Mouse (Mus musculus) lung, postnatal 0 days (tissue): Measurements from ENCODE around the gene Oas1h. TPM values are rescaled to one million over a fixed set of nuclear protein-coding genes. Genes with fewer than 3 reads are reported as not detected.
A peak's percentile ranks its signal among the peaks of the same experiment; 100 is the strongest.
"Not testable (repeated sequence)": the region's sequence is repeated elsewhere in the genome, so short reads cannot be mapped to it uniquely, and the experiment has no call there.

Experiments
- ATAC-seq: fragments of 200-750 bp; cut with Nextera tagmentation; 2 replicates; pipeline ENCODE4 v1.8.0; 2017; ENCODE audit warnings: moderate library complexity
- DNase-seq: peaks from one replicate; pipeline ENCODE4 v3.0.0-alpha.2; 2016; ENCODE audit warnings: low spot score
- H3K27ac ChIP-seq: fragments of 300-500 bp; sonication (generic); 2 replicates; pipeline ENCODE4 v1.5.1; 2014; ENCODE audit warnings: antibody characterized with exemption, mild to moderate bottlenecking, low read length, mixed read lengths
- H3K27me3 ChIP-seq: fragments of 300-500 bp; sonication (generic); replicated peaks from 2 replicates; pipeline ENCODE4 v1.6.1; 2014; ENCODE audit warnings: low read length, mixed read lengths; ENCODE audit not compliant: insufficient read depth
- H3K36me3 ChIP-seq: fragments of 300-500 bp; sonication (generic); 2 replicates; pipeline ENCODE4 v1.6.1; 2014; ENCODE audit warnings: low read length, mixed read lengths; ENCODE audit not compliant: insufficient read depth
- H3K4me1 ChIP-seq: fragments of 300-500 bp; sonication (generic); 2 replicates; pipeline ENCODE4 v1.6.1; 2014; ENCODE audit warnings: antibody characterized with exemption, low read depth, low read length, mixed read lengths; ENCODE audit not compliant: insufficient read depth
- H3K4me2 ChIP-seq: fragments of 300-500 bp; sonication (generic); replicated peaks from 2 replicates; pipeline ENCODE4 v1.6.1; 2014; ENCODE audit warnings: low read depth, mild to moderate bottlenecking, low read length, moderate library complexity, mixed read lengths
- H3K4me3 ChIP-seq: fragments of 300-500 bp; sonication (generic); 2 replicates; pipeline ENCODE4 v1.5.1; 2014; ENCODE audit warnings: low read depth, low read length
- H3K9ac ChIP-seq: fragments of 300-500 bp; sonication (generic); replicated peaks from 2 replicates; pipeline ENCODE4 v1.6.1; 2014; ENCODE audit warnings: low read depth, mild to moderate bottlenecking
- H3K9me3 ChIP-seq: fragments of 300-500 bp; sonication (generic); 2 replicates; pipeline ENCODE4 v1.6.1; 2016; ENCODE audit warnings: low read length, mixed read lengths
- CTCF ChIP-seq: IDR thresholded peaks from 2 replicates; pipeline ENCODE4 v1.5.1; 2016; ENCODE audit warnings: antibody characterized with exemption, mild to moderate bottlenecking
- EP300 ChIP-seq: IDR thresholded peaks from 2 replicates; pipeline ENCODE4 v1.6.1; 2016; ENCODE audit warnings: antibody characterized with exemption, mild to moderate bottlenecking, control low read depth
- WGBS: fragments of 180-500 bp; shearing (Covaris S2); extraction: QIAGEN DNeasy Blood & Tissue Kit; methylation state at CpG from one replicate; pipeline ENCODE4 v1.1.7; 2014; 5-methylcytosine and 5-hydroxymethylcytosine counted together
- polyA plus RNA-seq: library from polyadenylated mRNA; unstranded; fragments of >200 nt; fragmentation: Nextera tagmentation; extraction: Ambion mirVana; gene quantifications from 2 replicates; pipeline ENCODE4 v1.2.1, GENCODE M21; 2015

Gene Oas1h
- polyA plus RNA-seq, 1 experiment from 2014 or later = not detected

DNA sequence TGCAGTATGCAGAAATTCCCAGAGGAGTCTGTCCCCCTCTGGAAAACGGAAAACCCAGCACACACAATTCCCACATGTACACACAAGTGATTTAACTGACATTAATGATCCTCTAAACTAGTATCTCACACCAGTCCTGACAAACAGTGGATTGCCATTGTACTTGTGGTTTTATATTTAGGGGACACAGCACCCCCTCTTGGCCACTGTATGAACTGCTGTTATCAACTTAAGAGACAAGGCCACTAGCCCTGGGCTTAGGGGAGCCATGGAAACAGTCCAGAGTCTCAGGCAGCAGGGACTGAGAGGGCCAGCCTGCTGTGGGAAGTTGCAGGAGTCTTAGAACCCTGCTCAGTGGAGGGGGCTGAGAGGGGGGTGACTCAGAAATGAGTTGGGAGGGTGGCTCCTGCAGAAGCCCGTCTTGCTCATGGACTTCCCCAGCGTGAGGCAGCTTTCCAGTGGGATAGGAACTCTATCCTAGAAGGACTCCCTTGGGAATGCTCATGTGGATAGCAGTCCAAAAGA lies 4.2 kb downstream of the Oas1h start:
- H3K27ac ChIP-seq = no peak overlapping the region
- no peak overlapping the region for H3K4me2 ChIP-seq
- no peaks in the 10 kb centered on the region for H3K27me3 ChIP-seq
- no peak overlapping the region for H3K4me3 ChIP-seq
- no peaks in the 10 kb centered on the region for H3K4me1 ChIP-seq
- H3K9me3 ChIP-seq = no peaks in the 10 kb centered on the region
- no peak overlapping the region for H3K9ac ChIP-seq
- DNase-seq (peak; percentile 8), ATAC-seq (no peak)
- H3K36me3 ChIP-seq = no peaks in the 10 kb centered on the region
- 68% methylated on average over 3 of the region's 3 CpGs for WGBS
- peak; percentile 48 for TF ChIP-seq CTCF
- no peak for TF ChIP-seq EP300

DNA sequence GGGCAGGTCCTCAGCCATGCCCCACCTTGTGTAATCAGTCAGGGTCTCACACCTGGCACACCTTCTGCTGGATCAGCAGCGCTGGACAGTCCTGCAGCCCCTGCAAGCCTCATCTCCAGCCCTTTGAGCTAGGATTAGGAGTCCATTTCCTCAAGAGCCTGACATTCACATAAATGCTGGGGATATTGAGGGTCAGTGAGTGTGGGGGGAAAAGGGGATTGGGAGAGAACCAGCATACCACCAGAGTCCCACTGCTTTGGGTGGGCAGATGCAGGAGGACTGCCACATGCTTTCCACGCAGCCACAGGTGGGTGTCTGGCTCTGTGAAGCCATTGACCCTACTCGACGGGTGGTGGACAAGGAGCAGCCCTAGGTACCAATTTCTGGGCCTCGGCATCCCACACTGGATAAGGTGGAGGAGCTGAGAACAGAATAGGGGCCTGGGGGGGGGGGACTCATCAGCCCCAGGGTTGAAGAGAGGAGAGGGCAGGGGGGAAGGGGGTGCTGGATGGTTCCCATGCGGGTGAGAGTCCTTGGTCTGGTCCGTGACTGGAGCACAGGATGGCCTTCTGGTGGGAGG lies 8.3 kb downstream of the Oas1h start:
- H3K4me2 ChIP-seq = no peak overlapping the region
- WGBS = 77% methylated on average over 7 of the region's 7 CpGs
- H3K4me1 ChIP-seq = no peaks in the 10 kb centered on the region
- H3K9ac ChIP-seq = no peak overlapping the region
- no peaks in the 10 kb centered on the region for H3K27me3 ChIP-seq
- H3K4me3 ChIP-seq = no peak overlapping the region
- ATAC-seq (no peak), DNase-seq (no peak)
- H3K9me3 ChIP-seq = no peaks in the 10 kb centered on the region
- H3K36me3 ChIP-seq = no peaks in the 10 kb centered on the region
- H3K27ac ChIP-seq = no peak overlapping the region
- TF ChIP-seq CTCF (no peak), EP300 (no peak)

DNA sequence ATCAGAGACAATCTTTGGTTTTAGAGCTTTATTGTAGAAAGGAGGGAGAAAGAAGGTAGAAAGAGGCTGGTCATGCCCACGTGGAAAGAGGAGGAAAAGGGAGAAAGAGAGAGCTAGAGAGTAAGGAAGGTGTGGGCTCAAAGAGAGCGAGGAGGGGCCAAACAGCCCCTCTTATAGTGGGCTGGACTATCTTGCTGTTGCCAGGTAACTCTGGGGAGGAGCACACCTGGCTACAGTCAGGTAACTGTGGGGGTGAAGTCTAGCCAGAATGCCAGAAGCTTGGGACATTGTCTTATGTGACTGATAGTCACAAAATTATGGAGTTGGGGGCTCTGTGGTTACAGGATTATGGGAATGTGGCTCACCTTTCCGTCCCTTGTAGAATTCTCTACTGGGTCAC lies 8.9 kb downstream of the Oas1h start:
- Histone ChIP-seq H3K9me3 (no peaks in the 10 kb centered on the region), H3K36me3 (no peaks in the 10 kb centered on the region), H3K9ac (no peak overlapping the region), H3K4me2 (no peak overlapping the region), H3K27me3 (no peaks in the 10 kb centered on the region), H3K4me3 (no peak overlapping the region), H3K4me1 (no peaks in the 10 kb centered on the region), H3K27ac (no peak overlapping the region)
- no peak for ATAC-seq
- no peak for DNase-seq
- TF ChIP-seq CTCF = no peak
- WGBS = 46% methylated on average over 3 of the region's 3 CpGs

DNA sequence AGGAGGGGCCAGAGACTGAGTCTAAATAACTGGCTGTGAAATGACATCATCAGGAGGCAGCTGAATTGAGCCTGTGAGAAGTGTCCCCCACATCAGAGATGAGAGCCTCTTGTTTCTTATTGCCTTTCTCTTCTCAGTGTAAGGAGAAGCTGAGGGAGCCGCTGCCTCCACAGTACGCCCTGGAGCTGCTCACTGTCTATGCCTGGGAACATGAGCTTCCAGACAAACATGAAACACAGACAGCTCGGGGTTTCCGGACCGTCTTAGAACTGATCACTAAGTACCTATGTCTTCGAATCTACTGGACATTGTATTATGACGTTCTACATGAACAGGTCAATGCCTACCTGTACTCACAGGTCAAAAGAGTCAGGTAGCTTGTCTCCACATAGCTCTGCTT lies 9.6 kb downstream of the Oas1h start:
- ATAC-seq (no peak), DNase-seq (no peak)
- 68% methylated on average over 7 of the region's 7 CpGs for WGBS

DNA sequence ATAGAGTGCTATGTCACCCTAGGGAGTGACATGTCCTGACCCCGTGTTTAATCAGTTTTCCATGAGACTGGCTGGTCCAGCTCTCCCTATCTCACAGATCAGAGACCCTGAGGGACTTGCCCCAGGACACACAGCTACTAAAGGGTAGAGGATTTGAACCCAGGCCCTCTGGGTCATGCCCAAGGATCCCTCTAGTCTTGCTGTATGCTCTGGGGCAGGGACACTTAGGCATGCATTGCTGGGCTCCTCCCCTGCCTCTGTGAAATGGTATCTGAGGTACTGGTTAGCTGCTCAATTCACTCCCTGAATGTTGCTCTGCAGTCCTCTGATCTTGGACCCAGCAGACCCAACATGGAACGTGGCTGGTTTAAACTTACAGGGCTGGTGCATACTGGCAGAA lies 10.2 kb downstream of the Oas1h start:
- no peak overlapping the region for H3K4me3 ChIP-seq
- ATAC-seq = no peak
- H3K9ac ChIP-seq = no peak overlapping the region
- WGBS = 48% methylated on average over 2 of the region's 2 CpGs
- DNase-seq = no peak
- H3K9me3 ChIP-seq = no peaks in the 10 kb centered on the region
- no peaks in the 10 kb centered on the region for H3K36me3 ChIP-seq
- no peak for TF ChIP-seq CTCF
- TF ChIP-seq EP300 = no peak
- H3K4me1 ChIP-seq = no peaks in the 10 kb centered on the region
- H3K4me2 ChIP-seq = no peak overlapping the region
- no peaks in the 10 kb centered on the region for H3K27me3 ChIP-seq
- H3K27ac ChIP-seq = no peak overlapping the region

More for the DNA sequence above, 9.6 kb downstream of the Oas1h start:
- H3K9me3 ChIP-seq = no peaks in the 10 kb centered on the region
- H3K36me3 ChIP-seq = no peaks in the 10 kb centered on the region
- H3K4me3 ChIP-seq = no peak overlapping the region
- H3K4me2 ChIP-seq = no peak overlapping the region
- no peaks in the 10 kb centered on the region for H3K27me3 ChIP-seq
- H3K9ac ChIP-seq = no peak overlapping the region
- H3K4me1 ChIP-seq = no peaks in the 10 kb centered on the region
- no peak for TF ChIP-seq CTCF
- no peak for TF ChIP-seq EP300
- no peak overlapping the region for H3K27ac ChIP-seq

DNA sequence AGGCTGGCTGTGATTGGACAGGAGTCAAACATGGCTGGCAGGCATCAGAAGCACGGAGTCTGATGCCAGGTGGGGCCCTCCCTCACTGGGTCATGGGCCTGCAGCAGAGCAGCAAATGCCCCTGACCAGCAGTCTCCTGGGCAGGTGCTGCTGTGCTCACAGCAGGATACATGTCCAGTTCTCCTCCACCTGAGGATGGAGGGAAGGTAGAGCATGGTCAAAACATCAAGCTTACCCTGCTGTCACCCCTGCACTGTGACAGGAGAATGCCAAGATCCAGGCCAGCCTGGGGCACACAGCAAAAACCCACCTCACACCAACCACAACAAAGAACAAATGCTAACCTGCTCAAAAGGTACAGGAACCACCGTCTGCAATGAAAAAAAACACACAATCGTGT lies 15.6 kb downstream of the Oas1h start:
- not testable (repeated sequence) for H3K27ac ChIP-seq, H3K36me3 ChIP-seq, H3K4me1 ChIP-seq, ATAC-seq, H3K4me3 ChIP-seq, DNase-seq, H3K9ac ChIP-seq, H3K9me3 ChIP-seq, H3K4me2 ChIP-seq, H3K27me3 ChIP-seq
- 42% methylated on average over 2 of the region's 3 CpGs for whole genome bisulfite sequencing

DNA sequence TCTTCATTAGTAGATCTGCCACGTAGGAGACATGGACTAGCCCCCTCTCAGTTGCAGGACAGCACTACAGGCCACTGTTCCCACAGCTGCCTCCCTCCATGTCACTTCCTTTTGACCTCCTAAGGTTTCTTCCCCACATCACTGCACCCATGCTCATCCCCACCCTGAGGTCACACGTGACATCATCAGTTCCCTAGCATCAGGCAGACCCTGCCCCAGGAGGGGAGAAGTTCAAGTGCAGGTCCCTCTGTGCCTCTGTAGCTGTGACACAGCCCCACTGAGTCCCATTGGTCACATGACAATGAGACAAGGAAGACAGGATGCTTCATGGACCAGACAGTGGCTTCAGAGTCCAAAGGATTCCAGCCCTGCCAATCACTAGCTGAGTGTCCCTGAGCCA lies 16.2 kb downstream of the Oas1h start:
- WGBS = 69% methylated on average over 2 of the region's 2 CpGs
- not testable (repeated sequence) for DNase-seq, ATAC-seq, H3K27ac ChIP-seq, H3K9ac ChIP-seq, H3K27me3 ChIP-seq, H3K36me3 ChIP-seq, H3K4me1 ChIP-seq, H3K4me3 ChIP-seq, H3K4me2 ChIP-seq, H3K9me3 ChIP-seq

DNA sequence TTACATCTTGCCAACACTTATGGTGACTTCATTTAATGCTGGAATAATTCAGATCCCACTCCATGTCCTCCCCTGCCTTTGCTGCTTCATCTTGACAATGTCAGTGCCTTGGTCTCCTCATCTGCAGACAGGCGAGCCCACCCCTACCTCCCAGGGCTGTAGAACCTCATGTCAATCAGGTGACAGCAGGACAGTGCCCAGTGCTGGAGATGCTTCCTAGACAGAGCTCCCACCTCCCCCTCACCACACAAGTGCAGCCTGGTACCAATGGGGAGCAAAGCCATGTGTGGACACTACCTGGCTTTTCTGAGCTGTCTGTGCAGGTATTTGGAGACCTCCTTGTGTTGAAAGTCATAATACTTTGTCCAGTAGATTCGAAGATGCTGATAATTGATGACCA lies 17.6 kb downstream of the Oas1h start:
- not testable (repeated sequence) for H3K4me3 ChIP-seq, H3K9ac ChIP-seq, H3K9me3 ChIP-seq, H3K27ac ChIP-seq, H3K4me2 ChIP-seq, H3K4me1 ChIP-seq, H3K27me3 ChIP-seq, H3K36me3 ChIP-seq, DNase-seq, ATAC-seq
- WGBS = 33% methylated on average over 2 of the region's 2 CpGs

DNA sequence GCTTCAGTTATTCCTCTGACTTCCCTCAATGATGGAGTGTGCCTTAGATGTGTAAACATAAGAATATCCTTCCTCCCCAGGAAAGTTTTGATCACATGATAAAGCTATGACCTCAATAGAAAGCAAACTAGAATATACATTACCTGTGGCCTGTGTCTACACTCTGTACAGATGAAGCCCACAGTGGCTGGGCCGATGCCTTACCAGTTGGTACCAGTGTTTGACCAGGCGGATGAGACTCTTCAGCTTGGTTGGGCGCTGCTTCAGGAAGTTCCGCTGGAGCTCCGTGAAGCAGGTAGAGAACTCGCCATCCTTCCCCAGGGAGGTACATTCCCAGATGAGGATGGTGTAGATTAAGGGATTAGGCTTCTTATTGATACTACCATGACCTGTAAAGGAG lies 20.5 kb downstream of the Oas1h start:
- not testable (repeated sequence) for H3K36me3 ChIP-seq, H3K27ac ChIP-seq, H3K4me1 ChIP-seq, H3K4me2 ChIP-seq, ATAC-seq, DNase-seq, H3K9me3 ChIP-seq, H3K9ac ChIP-seq, H3K27me3 ChIP-seq, H3K4me3 ChIP-seq
- 88% methylated on average over 6 of the region's 6 CpGs for WGBS
